Mouse (Mus musculus) heart, embryonic 15.5 days (tissue): ENCODE data around the gene Atp5f1. TPM values are rescaled to one million over a fixed set of nuclear protein-coding genes. Genes with fewer than 3 reads are reported as not detected.
A peak's percentile ranks its signal among the peaks of the same experiment; 100 is the strongest.

ENCODE experiments used
- ATAC-seq: fragments of 200-750 bp; cut with Nextera tagmentation; replicated peaks from 2 replicates; pipeline ENCODE4 v1.8.0; 2017; ENCODE audit warnings: low read depth, moderate TSS enrichment; ENCODE audit not compliant: insufficient number of reproducible peaks, insufficient read depth, low FRiP score
- H3K27ac ChIP-seq: fragments of 300-500 bp; sonication (generic); 2 replicates; pipeline ENCODE4 v1.5.1; 2015; ENCODE audit warnings: mild to moderate bottlenecking, inconsistent platforms
- H3K27me3 ChIP-seq: fragments of 300-500 bp; sonication (generic); 2 replicates; pipeline ENCODE4 v1.6.1; 2015; ENCODE audit warnings: inconsistent platforms
- H3K36me3 ChIP-seq: fragments of 300-500 bp; sonication (generic); 2 replicates; pipeline ENCODE4 v1.6.1; 2015; ENCODE audit warnings: mild to moderate bottlenecking, inconsistent platforms
- H3K4me1 ChIP-seq: fragments of 300-500 bp; sonication (generic); replicated peaks from 2 replicates; pipeline ENCODE4 v1.6.1; 2015; ENCODE audit warnings: inconsistent platforms
- H3K4me2 ChIP-seq: fragments of 300-500 bp; sonication (generic); 2 replicates; pipeline ENCODE4 v1.6.1; 2015; ENCODE audit warnings: inconsistent platforms, mild to moderate bottlenecking, moderate library complexity
- H3K4me3 ChIP-seq: fragments of 300-500 bp; sonication (generic); 2 replicates; pipeline ENCODE4 v1.5.1; 2015; ENCODE audit warnings: mild to moderate bottlenecking, inconsistent platforms
- H3K9ac ChIP-seq: fragments of 300-500 bp; sonication (generic); 2 replicates; pipeline ENCODE4 v1.6.1; 2015; ENCODE audit warnings: mild to moderate bottlenecking, inconsistent platforms
- H3K9me3 ChIP-seq: fragments of 300-500 bp; sonication (generic); replicated peaks from 2 replicates; pipeline ENCODE4 v1.6.1; 2016; ENCODE audit warnings: inconsistent platforms
- WGBS: fragments of 180-500 bp; shearing (Covaris S2); methylation state at CpG from one replicate; pipeline ENCODE4 v1.1.7; 2015; ENCODE audit warnings: mixed read lengths; 5-methylcytosine and 5-hydroxymethylcytosine counted together
- polyA plus RNA-seq: library from polyadenylated mRNA; unstranded; fragments of >200 nt; fragmentation: Nextera tagmentation; extraction: Ambion mirVana; gene quantifications from 2 replicates; pipeline ENCODE4 v1.2.1, GENCODE M21; 2015

Gene Atp5f1
- polyA plus RNA-seq, 1 experiment from 2014 or later = 907 TPM

DNA sequence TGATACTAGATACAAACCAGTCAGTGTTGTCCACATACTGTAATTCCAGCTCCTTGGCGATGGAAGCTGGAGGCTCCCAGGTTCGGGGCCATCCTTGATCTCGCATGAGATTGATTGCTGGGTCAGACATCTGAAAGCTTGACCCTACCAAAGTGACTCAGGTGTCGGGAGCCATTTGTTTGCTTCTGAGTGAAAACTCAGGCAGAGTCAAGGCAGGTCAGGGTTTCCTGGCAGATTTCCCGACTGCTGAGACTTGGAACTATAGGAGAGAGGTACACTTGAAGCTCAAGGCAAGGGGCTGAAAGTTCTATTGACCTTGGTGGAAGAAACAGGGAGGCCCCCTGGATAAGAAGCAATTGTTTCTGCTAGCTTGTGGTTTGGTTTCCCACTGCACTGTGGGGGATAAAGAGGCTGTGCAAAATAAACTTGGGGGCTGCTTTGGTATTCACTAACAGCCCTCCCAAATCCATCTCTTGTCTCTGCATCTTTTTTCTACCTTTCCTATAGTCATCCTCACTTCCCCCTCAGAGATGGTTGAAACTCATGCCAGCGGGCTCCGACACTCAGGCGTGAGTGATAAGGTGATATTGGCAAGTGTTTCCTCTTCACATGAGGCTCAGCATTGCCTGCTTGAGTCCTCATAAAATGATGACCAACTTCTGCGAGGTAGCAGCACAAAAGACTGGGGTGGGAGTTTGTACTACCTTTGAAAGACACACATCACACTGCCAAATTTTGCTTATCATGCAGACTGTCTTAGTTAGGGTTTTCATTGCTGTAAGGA is 47.6 kb downstream of the Atp5f1 start:
- H3K4me2 ChIP-seq = no peak overlapping the region
- no peaks in the 10 kb centered on the region for H3K36me3 ChIP-seq
- H3K9ac ChIP-seq = no peak overlapping the region
- no peak overlapping the region for H3K4me3 ChIP-seq
- H3K4me1 ChIP-seq = peaks cover 29% of the 10 kb centered on the region
- H3K27ac ChIP-seq = no peak overlapping the region
- 55% methylated on average over 9 of the region's 9 CpGs for WGBS
- no peak for ATAC-seq
- H3K9me3 ChIP-seq = no peaks in the 10 kb centered on the region
- no peaks in the 10 kb centered on the region for H3K27me3 ChIP-seq

DNA sequence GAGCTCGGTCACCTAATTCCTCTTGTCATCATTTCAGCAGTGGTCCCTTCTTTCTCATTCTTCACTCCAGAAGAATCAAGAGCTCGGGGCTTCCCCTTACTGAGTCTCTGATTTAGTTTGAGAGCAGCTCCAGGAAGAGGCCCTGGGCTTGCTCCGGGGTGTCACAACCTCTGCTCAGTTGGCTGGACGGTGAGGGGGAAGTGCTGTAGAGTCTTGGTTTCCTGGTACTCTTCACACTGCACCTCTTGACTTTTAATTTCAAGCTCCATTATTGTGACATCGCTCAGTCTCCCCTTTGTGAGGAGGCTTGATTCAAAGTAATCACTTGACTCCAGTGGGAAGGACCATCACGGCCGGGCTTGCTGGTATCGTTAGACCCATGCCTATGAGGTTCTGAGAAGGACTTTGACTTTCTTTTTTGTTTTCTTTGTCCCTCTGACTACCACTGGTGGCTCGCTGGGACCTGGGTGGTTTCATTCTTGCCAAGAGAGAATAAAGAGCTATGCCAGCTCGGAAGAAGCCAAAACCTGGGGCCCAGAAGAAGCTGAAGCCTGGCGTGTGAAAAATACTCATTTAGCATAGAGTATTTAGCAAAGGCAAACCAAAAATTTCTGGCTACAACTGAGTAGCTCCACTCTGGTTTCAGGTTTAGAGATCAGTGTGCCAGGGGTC is 49.2 kb downstream of the Atp5f1 start:
- ATAC-seq = no peak
- no peaks in the 10 kb centered on the region for H3K27me3 ChIP-seq
- H3K9ac ChIP-seq = no peak overlapping the region
- H3K4me1 ChIP-seq = peaks cover 29% of the 10 kb centered on the region
- H3K4me2 ChIP-seq = no peak overlapping the region
- no peak overlapping the region for H3K4me3 ChIP-seq
- 71% methylated on average over 11 of the region's 11 CpGs for whole genome bisulfite sequencing
- H3K27ac ChIP-seq = no peak overlapping the region
- no peaks in the 10 kb centered on the region for H3K9me3 ChIP-seq
- H3K36me3 ChIP-seq = no peaks in the 10 kb centered on the region

DNA sequence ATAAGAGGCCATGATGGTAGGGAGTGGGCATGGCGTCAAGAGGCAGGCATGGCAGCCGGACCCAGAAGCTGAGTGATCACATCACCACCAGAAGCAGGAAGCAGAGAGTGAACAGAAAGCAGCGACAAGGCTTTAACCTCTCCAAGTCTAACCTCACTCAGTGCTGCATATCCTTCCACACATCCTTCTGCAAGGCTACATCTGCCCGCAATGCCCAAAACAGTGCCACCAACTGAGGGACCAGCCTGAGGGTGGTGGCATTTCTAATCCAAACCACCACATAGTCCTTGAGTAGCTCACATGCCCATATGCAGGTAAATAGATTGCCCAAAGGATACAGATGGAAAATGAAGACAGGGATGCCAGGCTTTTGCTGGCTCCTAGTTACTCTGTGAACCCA is 50.9 kb downstream of the Atp5f1 start:
- H3K9me3 ChIP-seq = no peaks in the 10 kb centered on the region
- no peak for ATAC-seq
- H3K4me1 ChIP-seq = peaks cover 20% of the 10 kb centered on the region

DNA sequence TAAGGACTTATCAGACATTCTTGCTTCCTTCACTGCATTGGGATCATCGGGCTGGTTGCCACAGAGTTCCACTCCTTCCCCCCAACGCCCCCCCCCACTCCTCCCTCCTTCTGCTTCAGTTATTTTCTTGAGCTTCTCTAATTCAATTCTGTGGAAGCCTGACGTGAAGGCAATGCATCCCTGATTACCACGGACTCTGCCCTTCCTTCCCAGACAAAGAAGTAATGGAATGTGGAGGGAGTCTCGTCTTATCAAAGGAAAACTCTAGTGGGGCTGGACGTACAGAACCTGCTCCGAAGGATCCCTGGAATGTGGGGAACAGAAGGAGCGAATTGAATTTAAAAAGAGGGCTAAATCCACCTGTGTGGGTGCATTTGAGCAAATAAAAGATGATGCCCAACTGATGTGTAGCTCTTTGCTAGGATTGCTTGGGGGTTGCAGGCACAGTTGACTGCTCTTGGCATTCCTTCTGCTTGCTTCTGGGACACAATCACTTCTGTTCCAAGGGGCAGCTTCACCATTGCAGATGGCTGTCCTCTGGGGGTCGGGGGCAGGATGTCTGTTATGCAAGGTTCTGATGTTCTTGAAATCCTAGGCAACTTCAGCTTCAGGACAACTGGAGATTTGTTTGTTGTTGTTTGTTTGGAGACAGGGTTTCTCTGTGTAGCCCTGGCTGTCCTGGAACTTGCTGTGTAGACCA is 51.8 kb downstream of the Atp5f1 start:
- ATAC-seq = no peak

More for the DNA sequence above, 50.9 kb downstream of the Atp5f1 start:
- Histone ChIP-seq H3K9ac (no peak overlapping the region), H3K4me2 (no peak overlapping the region), H3K27ac (no peak overlapping the region), H3K4me3 (no peak overlapping the region), H3K36me3 (no peaks in the 10 kb centered on the region), H3K27me3 (no peaks in the 10 kb centered on the region)
- WGBS = 87% methylated on average over 4 of the region's 4 CpGs

DNA sequence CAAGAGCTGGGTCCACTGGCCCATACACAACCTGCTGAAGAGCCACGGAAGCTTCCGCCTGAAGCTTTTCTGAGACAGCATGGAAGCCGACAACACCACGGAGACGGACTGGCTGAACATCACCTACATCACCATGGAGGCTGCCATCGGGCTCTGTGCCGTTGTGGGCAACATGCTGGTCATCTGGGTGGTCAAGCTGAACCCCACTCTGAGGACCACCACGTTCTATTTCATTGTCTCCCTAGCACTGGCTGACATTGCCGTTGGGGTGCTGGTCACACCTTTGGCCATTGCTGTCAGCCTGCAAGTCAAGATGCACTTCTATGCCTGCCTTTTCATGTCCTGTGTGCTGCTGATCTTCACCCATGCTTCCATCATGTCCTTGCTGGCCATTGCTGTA is 55.2 kb downstream of the Atp5f1 start:
- no peak overlapping the region for H3K27ac ChIP-seq
- no peak overlapping the region for H3K4me3 ChIP-seq
- no peak for ATAC-seq
- H3K4me2 ChIP-seq = no peak overlapping the region
- 95% methylated on average over 9 of the region's 9 CpGs for WGBS
- peaks cover 11% of the 10 kb centered on the region; the same call in 1 of the 2 replicates for H3K27me3 ChIP-seq
- no peaks in the 10 kb centered on the region for H3K36me3 ChIP-seq
- H3K9ac ChIP-seq = no peak overlapping the region
- peaks cover 6% of the 10 kb centered on the region for H3K4me1 ChIP-seq
- no peaks in the 10 kb centered on the region for H3K9me3 ChIP-seq

More for the DNA sequence above, 51.8 kb downstream of the Atp5f1 start:
- WGBS = 20% methylated on average over 9 of the region's 9 CpGs
- Histone ChIP-seq H3K4me1 (peaks cover 14% of the 10 kb centered on the region), H3K27me3 (no peaks in the 10 kb centered on the region), H3K27ac (no peak overlapping the region), H3K4me2 (no peak overlapping the region), H3K9ac (no peak overlapping the region), H3K36me3 (no peaks in the 10 kb centered on the region), H3K9me3 (no peaks in the 10 kb centered on the region), H3K4me3 (no peak overlapping the region)

DNA sequence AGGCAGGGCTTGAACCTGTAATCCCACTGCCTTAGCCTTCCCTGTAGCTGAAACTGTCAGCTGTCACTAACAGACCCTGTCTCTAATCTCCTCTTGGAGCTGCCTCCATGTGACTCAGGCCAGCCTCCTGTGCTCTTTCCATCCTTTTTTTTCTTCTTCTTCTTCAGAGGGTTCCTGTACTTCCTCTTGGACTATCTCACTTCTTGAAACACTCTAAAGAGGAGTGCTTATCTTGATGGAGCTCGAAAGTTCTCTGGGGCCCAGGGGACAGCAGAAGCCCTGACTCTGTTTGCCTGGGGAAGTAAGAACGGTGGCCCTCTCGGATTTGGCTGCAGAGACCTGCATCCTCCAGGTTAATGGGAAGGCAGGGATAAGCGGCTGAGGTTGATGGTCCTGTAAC is 55.7 kb downstream of the Atp5f1 start:
- Histone ChIP-seq H3K36me3 (no peaks in the 10 kb centered on the region), H3K27ac (no peak overlapping the region), H3K9ac (no peak overlapping the region), H3K4me2 (no peak overlapping the region), H3K4me3 (no peak overlapping the region), H3K9me3 (no peaks in the 10 kb centered on the region), H3K27me3 (peaks cover 11% of the 10 kb centered on the region; the same call in 1 of the 2 replicates), H3K4me1 (peaks cover 11% of the 10 kb centered on the region)
- ATAC-seq = no peak
- WGBS = 49% methylated on average over 4 of the region's 4 CpGs

DNA sequence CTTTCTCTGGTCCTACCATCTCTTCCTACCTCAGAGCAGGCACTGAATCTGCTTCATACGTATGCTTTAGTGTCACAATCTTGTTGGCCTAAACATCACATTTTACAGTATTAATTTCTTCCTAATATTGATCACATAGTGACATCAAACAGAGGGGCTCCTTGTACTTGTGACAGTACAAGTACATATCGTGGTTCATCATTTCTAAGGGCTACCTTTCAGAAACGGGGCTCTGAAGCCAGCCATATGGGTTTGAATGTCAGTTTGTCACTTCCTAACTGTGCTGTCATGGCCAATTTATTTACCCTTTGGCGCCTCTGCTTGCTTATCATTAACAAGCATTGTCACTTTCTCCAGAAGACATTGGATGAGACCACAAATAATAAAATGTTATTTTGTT is 58.4 kb downstream of the Atp5f1 start:
- Histone ChIP-seq H3K9me3 (no peaks in the 10 kb centered on the region), H3K4me3 (no peak overlapping the region), H3K4me1 (peaks cover 11% of the 10 kb centered on the region), H3K9ac (no peak overlapping the region), H3K4me2 (no peak overlapping the region), H3K27ac (no peak overlapping the region), H3K36me3 (no peaks in the 10 kb centered on the region), H3K27me3 (peaks cover 11% of the 10 kb centered on the region; the same call in 1 of the 2 replicates)
- 80% methylated on average over 4 of the region's 4 CpGs for WGBS
- ATAC-seq = no peak

DNA sequence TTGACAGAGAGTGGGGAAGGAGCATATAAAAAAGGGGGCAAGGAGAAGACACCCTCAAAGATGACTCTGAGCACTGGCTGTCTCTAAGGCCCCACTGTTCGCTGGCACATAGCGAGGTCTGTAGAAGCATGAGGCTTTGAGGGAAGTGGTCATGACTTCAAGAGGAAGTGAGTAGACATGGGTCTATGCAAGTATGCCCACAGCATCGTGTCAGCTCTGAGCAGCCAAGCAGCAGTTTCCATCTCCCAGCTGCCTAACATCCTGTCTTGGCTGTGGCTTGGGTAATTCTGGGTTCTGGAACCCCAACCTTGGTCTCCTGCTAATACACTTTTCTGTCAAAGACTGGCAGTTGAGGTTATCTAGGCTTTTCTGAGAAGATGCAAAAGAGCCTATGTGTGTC is 59.2 kb downstream of the Atp5f1 start:
- no peak overlapping the region for H3K27ac ChIP-seq
- no peak overlapping the region for H3K9ac ChIP-seq
- no peak overlapping the region for H3K4me3 ChIP-seq
- peaks cover 11% of the 10 kb centered on the region; the same call in 1 of the 2 replicates for H3K27me3 ChIP-seq
- no peak for ATAC-seq
- peaks cover 11% of the 10 kb centered on the region for H3K4me1 ChIP-seq
- H3K36me3 ChIP-seq = no peaks in the 10 kb centered on the region
- H3K4me2 ChIP-seq = no peak overlapping the region
- no peaks in the 10 kb centered on the region for H3K9me3 ChIP-seq
- WGBS = 73% methylated on average over 3 of the region's 3 CpGs

DNA sequence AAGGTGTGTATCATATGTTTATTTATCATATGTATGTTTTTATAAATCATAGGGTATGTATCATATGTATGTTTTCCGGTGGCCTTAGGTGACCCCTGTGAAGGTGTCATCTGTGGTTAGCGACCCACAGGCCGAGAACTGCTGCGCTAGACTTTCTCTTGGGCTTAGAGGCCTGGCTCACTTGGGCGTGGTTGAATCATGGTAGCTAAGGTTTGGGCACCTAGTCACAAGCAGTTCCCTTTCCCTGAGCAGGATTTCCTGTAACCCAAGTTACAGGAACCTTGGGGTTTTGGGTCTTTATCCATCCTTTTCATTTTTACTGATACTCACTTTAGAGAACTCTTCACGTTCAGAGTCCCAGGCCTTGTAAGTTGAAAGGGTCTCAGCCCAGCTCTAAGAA is 59.6 kb downstream of the Atp5f1 start:
- H3K9ac ChIP-seq = no peak overlapping the region
- H3K27me3 ChIP-seq = peaks cover 11% of the 10 kb centered on the region; the same call in 1 of the 2 replicates
- no peak overlapping the region for H3K4me3 ChIP-seq
- H3K4me2 ChIP-seq = no peak overlapping the region
- H3K9me3 ChIP-seq = no peaks in the 10 kb centered on the region
- peaks cover 14% of the 10 kb centered on the region for H3K4me1 ChIP-seq
- 70% methylated on average over 6 of the region's 6 CpGs for WGBS
- no peaks in the 10 kb centered on the region for H3K36me3 ChIP-seq
- no peak for ATAC-seq
- H3K27ac ChIP-seq = no peak overlapping the region

DNA sequence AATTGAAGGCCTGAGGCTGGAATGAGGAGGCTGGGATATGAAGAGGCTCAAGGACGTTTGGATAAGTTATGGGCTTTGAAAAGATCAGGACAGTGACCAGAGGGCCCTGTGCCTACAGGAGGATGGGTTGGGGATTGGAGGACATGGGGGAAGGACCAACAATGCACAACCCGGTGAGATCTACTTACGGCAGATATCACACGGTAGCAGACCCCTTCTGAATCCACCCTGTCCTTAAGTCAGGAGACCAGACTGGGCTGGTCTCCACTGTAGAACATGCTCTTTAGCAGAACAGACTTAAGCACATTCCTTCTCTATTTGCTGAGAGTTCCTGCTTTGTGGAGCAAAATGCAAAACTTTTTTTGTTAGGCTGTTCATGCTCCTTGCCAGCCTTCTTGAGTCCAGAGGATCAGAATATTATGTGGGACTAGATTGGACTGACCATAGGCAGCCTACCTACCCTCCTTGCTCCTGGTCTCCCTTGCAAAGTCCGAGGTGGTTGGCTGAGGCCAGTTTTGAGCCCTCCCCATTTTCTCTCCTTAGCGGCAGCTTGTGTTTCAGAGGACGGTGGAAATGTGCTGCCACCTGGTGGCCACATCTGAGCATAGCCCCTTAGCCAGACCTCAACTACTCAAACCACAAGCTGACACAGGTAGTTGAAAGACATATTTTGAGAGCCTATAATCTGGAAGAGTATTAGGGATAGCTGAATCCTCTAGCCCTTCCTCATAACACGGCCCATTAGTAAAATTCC is 60.3 kb downstream of the Atp5f1 start:
- ATAC-seq = peak; percentile 23; the same call in 1 of the 2 replicates
- Histone ChIP-seq H3K27ac (no peak overlapping the region), H3K27me3 (peaks cover 11% of the 10 kb centered on the region; the same call in 1 of the 2 replicates), H3K4me2 (no peak overlapping the region), H3K4me1 (peaks cover 21% of the 10 kb centered on the region), H3K9ac (no peak overlapping the region), H3K9me3 (no peaks in the 10 kb centered on the region), H3K4me3 (no peak overlapping the region), H3K36me3 (no peaks in the 10 kb centered on the region)
- WGBS = 37% methylated on average over 8 of the region's 8 CpGs

DNA sequence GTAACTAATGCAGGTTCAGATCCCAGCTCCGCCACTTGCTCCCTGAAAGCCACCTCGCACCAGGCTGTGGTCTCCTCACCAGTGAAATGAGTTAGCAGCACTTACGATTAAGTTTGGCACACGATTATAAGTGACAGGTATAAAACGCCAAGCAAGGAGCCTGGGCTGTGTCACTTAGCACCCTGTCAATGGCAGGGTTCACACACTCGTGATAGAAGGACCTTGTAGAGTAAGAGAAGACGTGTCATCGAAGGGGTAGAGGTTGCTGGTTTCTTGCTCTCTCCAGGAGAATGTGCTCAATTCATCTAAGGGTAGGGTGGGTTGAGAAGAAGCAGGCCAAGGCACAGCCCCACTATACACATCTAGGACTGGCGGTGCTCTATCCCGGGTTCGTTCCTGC is 61.0 kb downstream of the Atp5f1 start:
- 0 out of 2 replicates have a peak overlapping the region, but pooled peaks have one; percentile 50 for H3K27ac ChIP-seq
- 44% methylated on average over 11 of the region's 11 CpGs for WGBS
- no peak; the same call in 1 of the 2 replicates for ATAC-seq

More for the DNA sequence above, 61.0 kb downstream of the Atp5f1 start:
- Histone ChIP-seq H3K27me3 (peaks cover 11% of the 10 kb centered on the region; the same call in 1 of the 2 replicates), H3K9me3 (no peaks in the 10 kb centered on the region), H3K36me3 (no peaks in the 10 kb centered on the region), H3K9ac (no peak overlapping the region), H3K4me2 (no peak overlapping the region), H3K4me3 (no peak overlapping the region), H3K4me1 (peaks cover 28% of the 10 kb centered on the region)
